Mouse (Mus musculus): ENCODE data around the gene Tceal7.

DNA sequence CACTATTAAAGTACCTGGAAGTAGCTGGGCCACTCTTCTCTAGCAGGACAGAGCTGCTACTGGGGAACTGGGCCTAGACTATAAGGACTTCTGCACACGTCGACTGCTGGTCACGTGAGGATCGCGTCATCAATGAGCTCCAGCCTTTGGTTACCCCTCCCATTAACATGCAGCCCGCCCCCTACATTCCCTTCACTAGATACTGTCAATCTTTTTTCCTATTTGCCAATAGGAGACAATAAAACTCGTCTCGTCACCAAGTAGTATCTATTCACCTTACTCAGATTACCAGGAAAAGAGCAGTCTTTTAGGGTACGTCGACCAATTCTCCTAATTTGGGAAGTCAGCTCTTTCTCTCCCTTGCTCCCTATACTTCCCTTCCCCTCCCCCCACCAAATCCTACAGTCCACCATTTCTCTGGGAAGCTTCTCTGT lies 42.4 kb upstream of the Tceal7 start, which contains the start of gene Tceal8:
- TF ChIP-seq CTCF (IDR thresholded peaks at IDR 0.05; ENCODE audit: low read depth) (peak; percentile 22; the same call in 1 of the 2 replicates), EP300 (IDR thresholded peaks at IDR 0.05; ENCODE audit: low read depth) (0 out of 2 replicates have a peak, but pooled peaks have one; percentile 45)

All from liver, postnatal 0 days (tissue).